Mouse (Mus musculus) left cerebral cortex, adult 11 months (tissue): ENCODE measurements at regions not wholly inside any gene's neighbourhood (a gene's known extent, or its start where the extent isn't known, plus 50 kb on each side); places are given as distances from the start of the nearest gene placed in this dataset.
"Not testable (repeated sequence)": the region's sequence is repeated elsewhere in the genome, so short reads cannot be mapped to it uniquely, and the experiment has no call there.

Experiments
- DNase-seq: peaks from one replicate; pipeline ENCODE4 v3.0.0; 2022; ENCODE audit warnings: low spot score

DNA sequence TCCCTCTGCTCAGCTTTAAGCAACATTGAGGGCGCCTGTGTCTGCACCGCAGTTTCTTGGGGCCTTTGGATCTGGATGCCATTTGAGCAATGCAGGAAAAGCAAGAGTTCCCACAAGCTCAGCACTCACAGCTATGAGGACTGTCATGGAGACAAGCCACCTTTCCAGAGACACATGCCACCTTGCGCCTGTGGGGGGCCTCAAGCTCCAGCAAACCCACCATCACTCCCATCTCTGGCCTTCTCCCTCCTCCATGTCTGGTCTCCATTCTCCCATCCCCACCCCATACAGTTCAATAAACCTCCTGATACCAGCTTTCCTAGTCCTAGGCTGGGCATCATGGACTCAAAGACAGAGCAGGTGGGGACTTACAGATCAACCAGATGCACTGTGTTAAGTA lies 97.8 kb downstream of the Wdr11 start:
- no peak for DNase-seq

DNA sequence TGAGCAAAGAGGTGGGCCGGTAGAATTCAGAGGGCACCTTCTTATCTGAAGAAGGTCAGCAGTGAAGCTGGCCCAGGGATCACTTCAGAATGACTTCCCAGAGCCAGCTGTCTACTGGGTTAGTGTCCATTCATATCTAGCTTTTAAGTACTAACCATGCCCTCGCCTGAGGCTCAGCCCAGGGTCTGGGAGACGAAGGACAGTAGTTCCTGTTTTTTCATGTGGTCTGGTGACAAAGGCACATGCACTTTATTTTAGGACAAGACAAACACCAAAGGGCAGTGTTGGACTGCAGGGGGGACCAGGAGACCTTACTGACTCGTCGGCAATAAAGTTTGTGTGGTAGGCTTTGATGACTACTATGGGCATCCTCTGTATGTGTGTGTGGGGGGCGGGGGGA lies 99.2 kb downstream of the Wdr11 start:
- no peak for DNase-seq

DNA sequence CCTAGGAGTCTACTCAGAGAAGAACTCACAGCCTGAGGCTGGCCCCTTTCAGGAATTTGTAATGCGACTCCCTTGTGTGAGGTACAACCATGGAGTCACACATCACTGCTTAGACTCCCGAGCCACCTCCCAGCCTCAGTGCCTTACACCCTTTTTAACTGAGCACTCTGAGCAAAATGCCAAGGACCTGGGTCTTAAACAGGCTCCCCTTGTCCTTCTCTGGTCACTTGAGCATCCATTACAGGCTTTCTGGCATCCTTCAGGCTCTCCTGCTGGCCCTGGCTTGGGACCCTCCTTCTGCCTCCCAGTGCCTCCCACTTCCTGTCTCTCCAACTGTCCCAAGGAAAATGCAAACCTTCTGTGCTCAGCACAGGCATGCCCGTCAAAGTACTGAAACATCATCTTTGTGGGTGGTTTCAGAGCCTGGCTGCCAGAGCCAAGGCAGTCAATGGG lies 100.0 kb downstream of the Wdr11 start:
- DNase-seq, result no peak

- no peak for DNase-seq
Measured at GRCm38 (mm10) chr7:129693635-129694034, 102.0 kb downstream of the Wdr11 start.

DNA sequence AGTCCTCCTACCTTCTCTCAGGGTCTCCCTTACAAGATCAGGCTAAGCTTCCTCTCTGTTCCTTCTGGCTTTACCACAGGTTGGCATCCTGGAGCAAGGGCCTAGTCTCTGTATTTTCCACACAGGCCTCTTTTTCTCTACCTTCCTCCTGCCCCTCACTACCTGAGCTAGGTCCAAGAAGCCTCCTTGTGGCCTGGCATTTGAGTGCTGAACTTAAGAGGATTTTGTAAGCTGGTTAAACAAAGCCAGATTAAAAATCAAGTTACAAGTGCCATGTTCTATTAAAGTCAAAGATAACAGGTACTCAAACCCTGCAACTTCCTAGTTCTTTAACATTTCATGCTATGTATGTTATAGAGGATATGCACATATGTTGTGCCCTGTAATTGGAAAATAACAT lies 102.5 kb downstream of the Wdr11 start:
- DNase-seq, result no peak

- DNase-seq, result no peak
Measured at GRCm38 (mm10) chr7:129699931-129700570, 108.4 kb downstream of the Wdr11 start.

GRCm38 (mm10) chr7:129727559-129727958 lies 135.9 kb downstream of the Wdr11 start:
- no peak for DNase-seq

- no peak for DNase-seq
Measured at GRCm38 (mm10) chr7:129729709-129730238, 138.1 kb downstream of the Wdr11 start.

DNA sequence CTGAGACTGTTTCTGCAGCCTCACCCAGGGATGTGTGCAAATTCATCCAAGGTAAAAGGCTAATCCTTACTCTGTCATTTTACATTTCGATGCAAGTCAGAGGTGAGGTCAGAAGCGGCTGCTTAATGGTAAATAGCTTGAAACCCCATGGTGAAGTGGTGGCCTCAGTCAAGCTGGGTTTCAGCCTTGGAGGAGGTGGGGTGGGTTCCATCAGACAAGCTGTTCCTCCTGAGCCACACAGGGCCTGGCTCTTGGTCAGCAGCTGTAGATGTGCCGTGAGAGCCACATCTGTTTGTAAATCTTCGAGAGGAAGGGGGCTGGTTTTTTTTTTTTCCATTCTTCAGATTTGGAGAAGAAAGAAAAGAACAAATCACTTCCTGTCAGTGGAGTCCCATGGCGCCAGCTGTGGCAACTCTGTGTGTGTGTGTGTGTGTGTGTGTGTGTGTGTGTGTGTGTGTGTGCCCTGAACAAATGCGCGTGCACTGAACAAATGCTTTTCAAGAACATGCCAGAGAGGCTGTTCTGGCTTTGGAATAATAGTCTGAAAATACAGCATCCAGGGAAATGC lies 139.2 kb downstream of the Wdr11 start:
- DNase-seq, result no peak

DNA sequence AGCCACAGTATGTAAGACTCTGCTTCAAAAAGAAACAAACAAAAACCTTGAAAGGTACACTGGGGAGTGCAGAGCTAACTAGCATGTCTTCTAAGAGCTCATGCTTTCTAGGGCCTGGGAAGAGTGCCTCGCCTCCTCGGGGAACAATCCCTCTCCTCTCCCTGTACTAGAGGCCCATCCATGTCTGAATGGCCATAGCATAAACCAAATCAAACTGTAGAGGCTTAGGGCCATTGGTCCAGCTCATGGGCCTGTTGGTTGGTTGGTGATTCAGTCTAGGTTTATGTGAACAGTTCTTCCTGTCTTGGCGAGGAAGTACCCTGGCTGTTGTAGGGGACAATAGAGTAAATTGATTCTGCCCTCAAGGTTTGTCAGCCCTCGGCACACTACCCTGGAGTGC lies 151.0 kb downstream of the Wdr11 start:
- no peak for DNase-seq

DNA sequence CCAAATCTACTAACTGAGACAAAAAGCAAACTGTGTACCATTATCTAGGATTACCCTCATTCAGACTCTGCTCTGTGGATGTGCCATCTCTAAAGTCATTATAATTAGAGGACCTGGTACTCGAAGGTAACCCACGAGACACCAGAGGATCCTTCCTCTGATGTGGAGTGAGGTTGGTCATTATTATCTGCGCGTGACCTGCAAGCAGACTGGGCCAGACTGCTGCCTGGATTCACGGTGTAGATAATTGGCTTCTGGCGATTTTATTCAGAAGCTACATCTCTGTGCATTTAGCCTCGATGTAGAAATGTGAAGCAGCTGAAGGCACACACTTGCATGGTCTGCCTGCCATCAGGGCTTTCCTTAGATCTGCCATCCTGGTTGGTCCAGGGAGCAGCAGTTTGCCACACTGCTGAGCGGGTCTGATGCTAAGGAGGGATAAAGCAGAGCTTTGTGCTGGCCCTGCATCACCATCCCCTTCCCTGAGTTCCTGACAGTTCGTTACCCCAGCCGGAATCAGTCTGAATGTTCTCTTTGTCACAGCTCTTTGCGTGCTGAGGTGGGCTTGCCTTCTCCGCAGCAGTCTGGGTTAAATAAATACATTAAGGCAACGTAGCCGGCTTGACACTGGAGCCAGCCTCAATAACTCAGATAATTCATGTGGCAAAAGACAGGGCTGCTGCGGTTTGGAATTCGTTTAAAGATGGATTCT lies 152.4 kb downstream of the Wdr11 start:
- no peak for DNase-seq

GRCm38 (mm10) chr7:129746639-129747038 lies 155.0 kb downstream of the Wdr11 start:
- no peak for DNase-seq

DNA sequence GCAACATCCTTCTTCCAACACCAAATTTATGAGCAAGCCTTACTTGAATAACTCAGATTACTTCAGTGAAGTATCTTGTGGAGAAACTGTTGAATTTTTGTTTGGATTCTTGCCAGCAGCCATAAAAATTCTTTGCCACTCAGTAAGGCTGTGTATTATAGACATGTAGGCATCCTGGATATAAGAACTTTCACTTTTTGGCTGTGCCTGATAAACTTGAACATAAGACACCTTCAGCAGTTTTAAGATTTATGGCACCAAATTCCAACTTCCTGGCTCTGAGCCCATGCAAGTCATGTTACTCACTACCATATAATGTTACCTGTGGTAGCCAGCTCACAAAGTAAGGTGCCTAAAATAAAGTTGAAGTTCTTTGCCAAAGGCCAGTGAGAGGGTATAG lies 159.3 kb downstream of the Wdr11 start:
- no peak for DNase-seq

DNA sequence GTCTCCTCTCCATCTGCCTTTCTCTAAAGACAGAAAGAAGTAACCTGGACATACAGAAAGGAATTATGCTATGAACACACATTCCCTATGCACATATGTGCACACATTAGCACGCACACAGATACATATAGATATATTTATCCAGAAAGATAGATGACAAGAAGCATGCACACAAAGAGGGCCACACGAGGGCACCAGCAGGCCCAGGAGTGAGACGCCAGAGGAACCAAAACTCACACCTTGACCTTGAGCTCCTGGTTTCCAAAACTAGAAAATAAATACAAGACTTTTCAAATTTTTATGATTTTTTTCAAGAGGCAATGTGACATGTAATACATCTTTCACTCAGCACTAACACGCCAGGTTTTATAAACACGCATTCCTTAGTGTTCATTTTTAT lies 163.1 kb downstream of the Wdr11 start:
- DNase-seq, result no peak

DNA sequence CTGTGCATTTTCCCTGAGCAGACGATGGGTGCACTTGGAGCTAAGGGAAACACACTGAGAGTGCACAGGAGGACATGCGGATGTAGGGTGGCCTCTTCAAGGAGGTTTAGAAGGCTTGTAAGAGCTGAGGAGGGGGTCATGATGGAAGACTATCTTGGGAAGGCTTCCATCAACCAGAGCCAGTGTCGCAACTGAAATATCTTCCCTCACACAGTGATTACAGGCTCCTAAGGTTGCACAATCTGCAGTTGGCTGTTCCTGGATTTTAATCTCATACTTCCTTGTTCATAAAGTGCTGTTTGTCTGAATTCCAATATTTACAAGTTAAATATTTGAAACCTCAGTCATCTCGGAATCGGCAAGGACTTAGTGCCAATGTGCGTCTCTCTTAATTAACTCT lies 164.5 kb downstream of the Wdr11 start:
- DNase-seq, result no peak

DNA sequence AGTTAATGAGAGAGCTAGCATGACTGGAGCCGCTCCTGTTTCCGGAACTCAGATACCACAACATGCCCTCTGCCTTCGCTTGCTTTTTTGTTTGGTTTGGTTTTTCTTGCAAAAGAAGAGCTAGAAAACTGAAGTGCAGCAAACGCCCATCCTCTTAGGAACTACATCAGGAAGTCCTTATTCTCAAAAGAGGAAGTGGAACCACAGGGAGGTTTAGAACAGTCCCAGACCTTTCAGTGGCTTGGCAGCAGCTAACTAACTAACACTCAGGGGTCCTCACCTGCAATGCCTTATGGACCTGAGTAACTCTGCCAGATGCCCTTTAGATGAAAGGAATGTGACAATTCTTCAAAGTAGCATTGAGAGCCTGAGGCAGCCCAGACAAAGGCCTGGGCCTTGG lies 168.2 kb downstream of the Wdr11 start:
- no peak for DNase-seq

DNA sequence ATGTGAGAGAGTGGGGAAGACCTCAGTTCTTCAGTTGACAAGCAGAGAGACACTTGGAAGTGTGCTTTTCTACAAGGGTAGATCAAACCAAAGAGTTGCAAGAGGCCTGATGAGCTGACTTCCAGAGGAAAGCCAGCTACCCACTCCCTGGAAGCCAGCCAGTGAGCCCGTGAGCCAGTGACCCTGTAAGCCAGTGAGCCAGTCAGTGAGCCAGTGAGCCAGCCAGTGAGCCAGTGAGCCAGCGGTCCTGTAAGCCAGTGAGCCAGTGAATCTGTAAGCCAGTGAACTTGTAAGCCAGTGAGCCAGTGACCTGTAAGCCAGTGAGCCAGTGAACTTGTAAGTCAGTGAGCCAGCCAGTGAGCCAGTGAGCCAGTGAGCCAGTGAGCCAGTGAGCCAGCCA lies 168.7 kb downstream of the Wdr11 start:
- no peak for DNase-seq

GRCm38 (mm10) chr7:129763754-129764153 lies 172.1 kb downstream of the Wdr11 start:
- DNase-seq, result no peak

- no peak for DNase-seq
Measured at GRCm38 (mm10) chr7:129764456-129764970, 172.8 kb downstream of the Wdr11 start.

GRCm38 (mm10) chr7:129765681-129766080 lies 174.0 kb downstream of the Wdr11 start:
- no peak for DNase-seq

GRCm38 (mm10) chr7:129766087-129766834 lies 174.6 kb downstream of the Wdr11 start:
- no peak for DNase-seq

GRCm38 (mm10) chr7:129769673-129770072 lies 178.0 kb downstream of the Wdr11 start:
- not testable (repeated sequence) for DNase-seq
